Mouse (Mus musculus): Measurements from ENCODE around the gene Kcnq1. TPM values are rescaled to one million over a fixed set of nuclear protein-coding genes. Genes with fewer than 3 reads are reported as not detected.
A peak's percentile ranks its signal among the peaks of the same experiment; 100 is the strongest.

Kcnq1 gene
- total and polyA plus RNA-seq, 3 experiments: 0.63 to 0.96 TPM; not detected in 1

DNA sequence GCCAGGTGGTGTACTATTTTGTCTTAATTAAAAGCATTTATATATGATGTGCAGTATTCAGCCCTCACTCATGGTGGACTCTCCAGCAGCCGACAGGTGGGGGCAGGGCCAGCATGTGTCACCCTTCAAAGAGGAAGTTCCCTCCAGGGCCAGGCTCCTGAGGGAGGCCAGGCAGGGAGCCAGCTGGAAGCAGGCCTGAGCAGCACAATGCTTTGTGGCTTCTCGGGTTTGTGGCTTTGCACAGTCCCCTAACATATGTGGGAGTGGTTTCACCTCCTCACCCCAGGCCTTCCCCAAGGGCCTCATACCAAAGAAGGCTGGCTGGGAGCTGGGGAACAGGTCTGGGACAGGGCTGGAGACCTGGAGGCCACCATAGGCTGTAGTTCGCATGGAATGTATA is 74.6 kb downstream of the Kcnq1 start (continued):
- TF ChIP-seq HCFC1 (IDR thresholded peaks at IDR 0.05; ENCODE audit: low read depth, low read length): peak; percentile 35; the same call in 1 of the 2 replicates
- TF ChIP-seq SIN3A (IDR thresholded peaks at IDR 0.05; ENCODE audit: low read length): peak; percentile 59
- peak; percentile 56; the same call in 1 of the 2 replicates for TF ChIP-seq ELF1 (IDR thresholded peaks at IDR 0.05; ENCODE audit: low read depth, low read length)
- no peak for TF ChIP-seq ZMIZ1 (IDR thresholded peaks at IDR 0.05; ENCODE audit: low read depth, low read length)
- TF ChIP-seq POLR2A (IDR thresholded peaks at IDR 0.05; ENCODE audit: control insufficient read depth in 1 of 2, insufficient read depth in 1 of 2, low read depth in 1 of 2, low read length in 2 of 2, poor library complexity in 1 of 2): no peak
- no peak; the same call in 1 of the 2 replicates for TF ChIP-seq ZKSCAN1 (IDR thresholded peaks at IDR 0.05; ENCODE audit: low read depth, low read length)
- TF ChIP-seq RCOR1 (IDR thresholded peaks at IDR 0.05; ENCODE audit: low read depth, low read length): peak; percentile 88
- TF ChIP-seq TAL1 (IDR thresholded peaks at IDR 0.05; ENCODE audit: low read length): no peak
- TF ChIP-seq MEF2A (IDR thresholded peaks at IDR 0.05; ENCODE audit: extremely low read depth, insufficient replicate concordance, low read depth, low read length, poor library complexity, severe bottlenecking): no peak
- TF ChIP-seq USF2 (IDR thresholded peaks at IDR 0.05; ENCODE audit: borderline replicate concordance in 1 of 2, insufficient read depth in 1 of 2, low read depth in 1 of 2, low read length in 2 of 2): no peak
- peak; percentile 61; the same call in 1 of the 2 replicates for TF ChIP-seq MAZ (IDR thresholded peaks at IDR 0.05; ENCODE audit: low read depth, low read length)
- no peak for TF ChIP-seq SMC3 (IDR thresholded peaks at IDR 0.05; ENCODE audit: low read depth, low read length)
- TF ChIP-seq GATA1 (IDR thresholded peaks at IDR 0.05; ENCODE audit: low read depth, low read length): no peak
- 0 out of 2 replicates have a peak, but pooled peaks have one; percentile 26 for TF ChIP-seq USF1 (IDR thresholded peaks at IDR 0.05; ENCODE audit: low read depth, low read length)
- TF ChIP-seq NELFE (IDR thresholded peaks at IDR 0.05; ENCODE audit: low read depth, low read length): no peak
- peak; percentile 82 for TF ChIP-seq MAX (IDR thresholded peaks at IDR 0.05; ENCODE audit: low read length)

- Histone ChIP-seq H3K9me3 (replicated peaks; ENCODE audit: insufficient read depth, low read length) (no peaks in the 10 kb centered on the region), H3K27me3 (ENCODE audit: control insufficient read depth in 1 of 2, insufficient read depth in 2 of 2, low read length in 2 of 2) (no peaks in the 10 kb centered on the region), H3K79me2 (ENCODE audit: control insufficient read depth, insufficient read depth, low read length, poor library complexity) (no peaks in the 10 kb centered on the region), H3K4me1 (ENCODE audit: control insufficient read depth in 1 of 2, insufficient read depth in 2 of 2, low read length in 2 of 2) (peaks cover 5 to 12% of the 10 kb centered on the region in 2 experiments), H3K36me3 (ENCODE audit: control insufficient read depth in 1 of 2, insufficient read depth in 2 of 2, low read length in 2 of 2) (peaks cover 0 to 9% of the 10 kb centered on the region in 2 experiments; a peak in 2 of 4 replicates), H3K27ac (ENCODE audit: control insufficient read depth, low read depth, low read length) (no peak overlapping the region), H3K4me3 (ENCODE audit: control insufficient read depth in 1 of 2, insufficient read depth in 1 of 2, low read depth in 2 of 2, low read length in 2 of 2) (no peak overlapping the region), H3K9ac (ENCODE audit: control insufficient read depth, low read depth, low read length, poor library complexity, severe bottlenecking) (no peak overlapping the region)
- TF ChIP-seq TBP (IDR thresholded peaks at IDR 0.05; ENCODE audit: low read depth, low read length) (no peak), GABPA (IDR thresholded peaks at IDR 0.05; ENCODE audit: low read depth, low read length) (no peak), MAZ (IDR thresholded peaks at IDR 0.05; ENCODE audit: low read depth, low read length) (no peak), TCF12 (IDR thresholded peaks at IDR 0.05; ENCODE audit: low read depth, low read length) (no peak), E2F4 (IDR thresholded peaks at IDR 0.05; ENCODE audit: borderline replicate concordance, low read depth, low read length) (no peak), NRF1 (IDR thresholded peaks at IDR 0.05; ENCODE audit: insufficient read depth, low read depth, low read length, poor library complexity, severe bottlenecking) (no peak), TAL1 (IDR thresholded peaks at IDR 0.05; ENCODE audit: low read length) (no peak), HCFC1 (IDR thresholded peaks at IDR 0.05; ENCODE audit: low read depth, low read length) (no peak), NELFE (IDR thresholded peaks at IDR 0.05; ENCODE audit: low read depth, low read length) (no peak), SIN3A (IDR thresholded peaks at IDR 0.05; ENCODE audit: low read length) (no peak), ZC3H11A (IDR thresholded peaks at IDR 0.05; ENCODE audit: low read depth, low read length) (no peak), POLR2AphosphoS5 (IDR thresholded peaks at IDR 0.05; ENCODE audit: borderline replicate concordance, low read depth, low read length) (no peak), GATA1 (IDR thresholded peaks at IDR 0.05; ENCODE audit: low read depth, low read length) (no peak), UBTF (IDR thresholded peaks at IDR 0.05; ENCODE audit: borderline replicate concordance, insufficient read depth, low read depth, low read length) (no peak), POLR2AphosphoS2 (IDR thresholded peaks at IDR 0.05; ENCODE audit: low read length) (no peak)
- no peak for DNase-seq (ENCODE audit: low read depth, low spot score)
Measured at GRCm38 (mm10) chr7:143181311-143181710, 75.1 kb downstream of the Kcnq1 start.

Data from MEL (cell line).